ENCODE assay signal across 18 mouse cellular contexts in genomic region chr7:128180126-128180525, GRCm38 (mm10). TPM values are rescaled to one million over a fixed set of nuclear protein-coding genes. Genes with fewer than 3 reads are reported as not detected.
A peak's percentile ranks its signal among the peaks of the same experiment; 100 is the strongest.
DNase-seq lines count a peak whose midpoint lies in the region; ATAC-seq lines count a peak whose summit lies in the region.
"Had no signal": no experiment of that assay in that cellular context is flagged by ENCODE, and none has a peak within 500 bp of the region (broad histone marks: within the 10 kb centered on the region; RNA-seq: fewer than 3 reads in every experiment).

No protein-coding gene starts in this region.

- no peaks in the 10 kb centered on the region for H3K36me3 ChIP-seq in liver, embryonic 13.5 days
- no peaks in the 10 kb centered on the region for H3K36me3 ChIP-seq in liver, embryonic 11.5 days (ENCODE audit: control insufficient read depth, insufficient read depth, low read length)
- H3K36me3 ChIP-seq: limb, embryonic 10.5 days; lung, embryonic 15.5 days had no signal

- H3K27ac ChIP-seq in liver, embryonic 13.5 days, result no peak overlapping the region
- H3K27ac ChIP-seq in liver, embryonic 11.5 days (ENCODE audit: low read depth, low read length), result no peak overlapping the region
- H3K27ac ChIP-seq: hindbrain, postnatal 0 days; limb, embryonic 10.5 days; lung, embryonic 15.5 days had no signal

- H3K4me3 ChIP-seq in liver, embryonic 13.5 days (replicated peaks), result no peak overlapping the region
- no peak overlapping the region for H3K4me3 ChIP-seq in liver, embryonic 11.5 days (ENCODE audit: low read depth, low read length)
- H3K4me3 ChIP-seq: erythroblast, embryonic 14.5 days; limb, embryonic 10.5 days; lung, embryonic 15.5 days had no signal

- no peaks in the 10 kb centered on the region for H3K9me3 ChIP-seq in liver, embryonic 13.5 days (replicated peaks)
- no peaks in the 10 kb centered on the region for H3K9me3 ChIP-seq in liver, embryonic 11.5 days (ENCODE audit: control insufficient read depth, low read length)
- H3K9me3 ChIP-seq: limb, embryonic 10.5 days; lung, embryonic 15.5 days had no signal

- H3K4me2 ChIP-seq in liver, embryonic 13.5 days, result no peak overlapping the region
- H3K4me2 ChIP-seq in liver, embryonic 11.5 days, result no peak overlapping the region
- H3K4me2 ChIP-seq: lung, embryonic 15.5 days had no signal

- H3K9ac ChIP-seq in liver, embryonic 13.5 days, result no peak overlapping the region
- no peak overlapping the region for H3K9ac ChIP-seq in liver, embryonic 11.5 days (ENCODE audit: low read depth, low read length)
- H3K9ac ChIP-seq: forebrain, postnatal 0 days; lung, embryonic 15.5 days had no signal

- H3K4me1 ChIP-seq in liver, embryonic 13.5 days (replicated peaks), result no peaks in the 10 kb centered on the region; the same call in 1 of the 2 replicates
- H3K4me1 ChIP-seq in liver, embryonic 11.5 days (replicated peaks; ENCODE audit: control insufficient read depth, insufficient read depth, low read length), result no peaks in the 10 kb centered on the region
- H3K4me1 ChIP-seq: limb, embryonic 10.5 days; lung, embryonic 15.5 days had no signal

- peak; percentile 9 for DNase-seq in liver, embryonic 13.5 days
- DNase-seq in liver, embryonic 11.5 days (ENCODE audit: low spot score), result no peak
- peak; percentile 32 for DNase-seq in naive thymus-derived CD4-positive, alpha-beta T cell, adult 2 months (ENCODE audit: low read depth)
- peak; percentile 53 for DNase-seq in thymus, postnatal 14 days
- DNase-seq in retina, embryonic 14.5 days (ENCODE audit: low spot score), result no peak
- DNase-seq in testis, postnatal 10 days (ENCODE audit: low spot score), result no peak
- no peak for DNase-seq in cerebellum, adult 11-12 months
- DNase-seq: adrenal gland, postnatal 25 days; cerebellum, adult 11 months; forebrain, postnatal 0 days; gastrocnemius, postnatal 36 days had no signal

- 14% methylated on average over 7 of the region's 7 CpGs for WGBS in liver, embryonic 13.5 days (ENCODE audit: insufficient replicate concordance)
- WGBS in liver, embryonic 11.5 days, result 40% methylated on average over 7 of the region's 7 CpGs

- H3K27me3 ChIP-seq in liver, embryonic 13.5 days, result no peaks in the 10 kb centered on the region
- no peaks in the 10 kb centered on the region for H3K27me3 ChIP-seq in liver, embryonic 11.5 days (replicated peaks; ENCODE audit: control insufficient read depth, insufficient read depth, low read length)
- H3K27me3 ChIP-seq: lung, embryonic 15.5 days had no signal

- no peak for ATAC-seq in liver, embryonic 13.5 days (ENCODE audit: low read depth)
- no peak for ATAC-seq in liver, embryonic 11.5 days (replicated peaks; ENCODE audit: low FRiP score)
- peak; percentile 23 for ATAC-seq in activated CD4-positive, CD25-positive, alpha-beta regulatory T cell, adult 4 months
- ATAC-seq: forebrain, postnatal 0 days; hindbrain, postnatal 0 days; midbrain, embryonic 16.5 days had no signal

RNA-seq across cellular contexts. Expression of gene Itgad, which starts 25.9 kb away (rescaled TPM):
- not detected in 2 replicates for polyA plus RNA-seq in liver, embryonic 13.5 days (2015; fragmentation: Nextera tagmentation; extraction: Ambion mirVana)
- polyA plus RNA-seq in liver, embryonic 11.5 days (2014; fragmentation: Nextera tagmentation; extraction: Ambion mirVana), result not detected in 2 replicates
- polyA plus RNA-seq in activated CD4-positive, CD25-positive, alpha-beta regulatory T cell, adult 4 months (2017; shearing (Covaris generic)), result under 1 TPM in 1 of 2 experiments, not detected in 1; 0.40 TPM
- polyA plus RNA-seq: erythroblast, embryonic 14.5 days; hindbrain, postnatal 0 days; kidney, embryonic 16.5 days; limb, embryonic 10.5 days; midbrain, embryonic 16.5 days had no signal

RNA-seq across cellular contexts. Expression of gene Cox6a2, which starts 26.1 kb away (rescaled TPM):
- polyA plus RNA-seq in liver, embryonic 13.5 days (2015; fragmentation: Nextera tagmentation; extraction: Ambion mirVana), result 2.3 and 2.7 TPM in 2 replicates
- polyA plus RNA-seq in liver, embryonic 11.5 days (2014; fragmentation: Nextera tagmentation; extraction: Ambion mirVana), result 2.3 and 6.3 TPM in 2 replicates
- not detected for polyA plus RNA-seq in activated CD4-positive, CD25-positive, alpha-beta regulatory T cell, adult 4 months (2017; shearing (Covaris generic))
- polyA plus RNA-seq: erythroblast, embryonic 14.5 days had no signal

RNA-seq across cellular contexts. Expression of gene Itgax, which starts 50.8 kb away (rescaled TPM):
- 0.09 and 0.12 TPM in 2 replicates for polyA plus RNA-seq in liver, embryonic 13.5 days (2015; fragmentation: Nextera tagmentation; extraction: Ambion mirVana)
- polyA plus RNA-seq in liver, embryonic 11.5 days (2014; fragmentation: Nextera tagmentation; extraction: Ambion mirVana), result 0.12 and 0.18 TPM in 2 replicates
- polyA plus RNA-seq in activated CD4-positive, CD25-positive, alpha-beta regulatory T cell, adult 4 months (2017; shearing (Covaris generic)), result not detected
- polyA plus RNA-seq: erythroblast, embryonic 14.5 days; hindbrain, postnatal 0 days; limb, embryonic 10.5 days had no signal

RNA-seq across cellular contexts. Expression of gene Armc5, which starts 57.0 kb away (rescaled TPM):
- polyA plus RNA-seq in liver, embryonic 13.5 days (2015; fragmentation: Nextera tagmentation; extraction: Ambion mirVana), result 8.3 and 8.4 TPM in 2 replicates
- polyA plus RNA-seq in liver, embryonic 11.5 days (2014; fragmentation: Nextera tagmentation; extraction: Ambion mirVana), result 15.1 and 15.8 TPM in 2 replicates
- 1 to 10 TPM; 3.9 to 5.6 TPM for polyA plus RNA-seq in activated CD4-positive, CD25-positive, alpha-beta regulatory T cell, adult 4 months (2017; shearing (Covaris generic))

RNA-seq across cellular contexts. Expression of gene 9130023H24Rik, which starts 57.7 kb away (rescaled TPM):
- polyA plus RNA-seq in liver, embryonic 13.5 days (2015; fragmentation: Nextera tagmentation; extraction: Ambion mirVana), result 1.9 and 2.8 TPM in 2 replicates
- 3.8 and 4.5 TPM in 2 replicates for polyA plus RNA-seq in liver, embryonic 11.5 days (2014; fragmentation: Nextera tagmentation; extraction: Ambion mirVana)
- 1 to 10 TPM; 4.0 to 5.8 TPM for polyA plus RNA-seq in activated CD4-positive, CD25-positive, alpha-beta regulatory T cell, adult 4 months (2017; shearing (Covaris generic))

Comparison
In these comparisons a context has a peak if more than half of its experiments do, and no peak if none do; other contexts are left out.
1. DNase-seq: peak in liver, embryonic 13.5 days (single experiment), naive thymus-derived CD4-positive, alpha-beta T cell, adult 2 months (single experiment) and thymus, postnatal 14 days (single experiment); none in liver, embryonic 11.5 days (single experiment), retina, embryonic 14.5 days (single experiment), testis, postnatal 10 days (single experiment) and cerebellum, adult 11-12 months (single experiment).